Mouse (Mus musculus) adrenal gland, postnatal 14 days (tissue): Measurements from ENCODE around the gene Fbxl17. TPM values are rescaled to one million over a fixed set of nuclear protein-coding genes. Genes with fewer than 3 reads are reported as not detected.

Experiments used
- DNase-seq: peaks from one replicate; pipeline ENCODE4 v3.0.0; 2021; ENCODE audit warnings: mixed read lengths
- total RNA-seq: library from RNA; stranded (reverse); gene quantifications from 2 replicates; pipeline ENCODE4 v1.2.3, GENCODE M21; 2021

Gene Fbxl17
- total RNA-seq, 1 experiment from 2014 or later: 30.8 TPM

DNA sequence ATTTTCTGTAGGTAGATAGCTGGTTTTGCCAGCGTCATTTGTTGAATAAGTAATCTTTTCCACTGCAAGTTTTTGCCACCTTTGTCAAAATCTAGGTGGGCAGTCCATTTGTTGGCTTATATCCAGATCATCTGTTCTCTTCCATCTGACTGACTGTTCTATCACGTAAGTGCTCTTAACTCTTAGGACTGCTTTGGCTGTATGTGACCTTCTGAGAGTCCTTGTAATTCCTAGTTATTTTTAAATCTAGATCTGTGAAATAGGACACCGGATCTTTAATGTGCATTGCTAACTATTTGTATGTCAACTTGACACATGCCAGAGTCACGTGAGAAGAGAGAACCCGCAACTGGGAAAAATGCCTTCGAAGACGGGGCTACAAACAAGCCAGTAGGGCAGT lies 37.3 kb downstream of the Fbxl17 start:
- DNase-seq: no peak

GRCm38 (mm10) chr17:63459712-63460495 lies 39.9 kb downstream of the Fbxl17 start:
- no peak for DNase-seq

DNA sequence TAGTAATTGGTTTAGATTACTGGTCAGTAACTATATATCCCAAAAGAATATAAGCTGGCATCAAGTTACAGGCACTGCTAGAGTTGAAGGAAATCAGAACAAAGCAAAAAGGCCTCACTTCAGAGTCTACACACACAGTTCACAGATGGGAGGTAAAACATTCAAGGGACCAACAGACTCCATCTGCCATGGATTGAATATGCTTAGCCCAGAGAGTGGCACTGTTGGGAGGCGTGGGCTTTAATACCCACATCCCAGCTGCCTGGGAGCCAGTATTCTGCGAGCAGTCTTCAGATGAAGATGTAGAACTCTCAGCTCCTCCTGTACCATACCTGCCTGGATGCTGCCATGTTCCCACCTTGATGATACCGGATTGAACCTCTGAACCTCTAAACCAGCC lies 41.8 kb downstream of the Fbxl17 start:
- DNase-seq: no peak

DNA sequence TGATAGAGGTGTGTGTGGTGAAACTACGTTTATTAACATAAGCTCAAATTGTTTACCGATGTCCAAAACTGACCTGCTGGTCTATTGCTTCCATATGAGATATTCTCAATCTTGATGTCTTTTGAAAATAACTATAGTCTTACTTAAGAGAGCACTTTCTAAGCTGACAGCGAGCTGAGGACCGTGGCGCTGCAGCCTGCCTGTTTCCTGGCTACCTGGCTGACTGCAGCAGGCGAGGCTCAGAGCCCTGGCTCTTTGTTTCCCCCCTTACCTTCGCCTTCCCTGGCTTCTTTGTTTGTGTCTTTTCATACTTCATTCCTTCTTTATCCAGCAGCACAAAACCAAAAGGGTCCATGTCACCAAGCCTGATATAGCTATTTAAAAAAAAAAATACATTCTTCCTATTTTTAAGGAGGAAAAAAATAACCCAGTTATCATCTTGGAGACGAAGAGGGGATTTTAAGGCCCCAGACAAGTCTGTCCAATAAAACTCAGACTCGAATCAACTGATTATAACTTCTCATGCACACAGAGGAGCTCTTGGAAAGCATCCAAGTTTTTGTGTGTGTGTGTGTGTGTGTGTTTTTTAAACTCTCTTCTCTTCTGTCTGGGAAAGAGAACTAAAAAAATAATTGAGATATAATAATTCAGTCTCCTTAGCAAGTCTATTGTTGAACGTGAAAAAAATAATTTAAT lies 48.4 kb downstream of the Fbxl17 start:
- no peak for DNase-seq

DNA sequence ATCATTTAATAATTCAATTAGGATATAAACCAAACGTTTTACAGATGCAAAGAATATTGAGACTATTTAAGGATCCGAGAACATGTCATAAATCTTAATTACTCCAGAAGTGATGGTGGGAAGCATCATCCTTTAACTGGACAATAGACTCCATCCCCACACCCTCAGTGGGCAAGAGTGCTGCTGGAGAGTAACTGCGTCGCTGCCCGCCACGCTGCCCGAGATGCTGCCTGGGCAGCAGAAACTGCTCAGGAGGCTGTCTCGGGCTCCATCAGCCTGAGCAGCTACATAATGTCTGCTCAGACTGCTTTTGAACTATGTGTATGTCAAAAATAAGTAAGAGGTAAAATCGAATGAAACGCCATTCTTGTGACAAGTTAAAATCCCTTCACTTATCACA lies 52.1 kb downstream of the Fbxl17 start:
- no peak for DNase-seq

- no peak for DNase-seq
Measured at GRCm38 (mm10) chr17:63446971-63447679, 52.7 kb downstream of the Fbxl17 start.

- DNase-seq: no peak
Measured at GRCm38 (mm10) chr17:63445212-63445611, 54.6 kb downstream of the Fbxl17 start.

- no peak for DNase-seq
Measured at GRCm38 (mm10) chr17:63437424-63437823, 62.4 kb downstream of the Fbxl17 start.

- DNase-seq: peak; percentile 47
Measured at GRCm38 (mm10) chr17:63434081-63434480, 65.7 kb downstream of the Fbxl17 start.

DNA sequence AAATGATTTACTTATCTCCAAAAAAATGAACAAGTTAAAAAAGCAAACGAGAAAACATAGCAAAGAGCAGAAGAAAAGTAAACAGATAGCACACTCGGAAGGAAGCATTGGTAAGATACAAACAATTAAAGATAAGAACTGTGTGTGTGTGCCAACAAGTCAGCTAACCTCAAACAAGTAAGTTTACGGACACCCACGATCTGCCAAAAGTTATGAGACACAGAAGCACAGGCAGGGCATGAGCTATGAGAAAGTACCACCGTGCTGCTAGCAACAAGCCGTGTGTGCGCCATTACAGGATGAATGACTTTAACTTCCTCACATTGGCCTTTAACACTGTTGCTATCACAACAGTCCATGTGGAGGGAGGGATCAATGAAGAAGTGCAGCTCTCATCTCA lies 68.2 kb downstream of the Fbxl17 start:
- peak; percentile 21 for DNase-seq

GRCm38 (mm10) chr17:63430395-63431075 lies 69.3 kb downstream of the Fbxl17 start:
- no peak for DNase-seq

DNA sequence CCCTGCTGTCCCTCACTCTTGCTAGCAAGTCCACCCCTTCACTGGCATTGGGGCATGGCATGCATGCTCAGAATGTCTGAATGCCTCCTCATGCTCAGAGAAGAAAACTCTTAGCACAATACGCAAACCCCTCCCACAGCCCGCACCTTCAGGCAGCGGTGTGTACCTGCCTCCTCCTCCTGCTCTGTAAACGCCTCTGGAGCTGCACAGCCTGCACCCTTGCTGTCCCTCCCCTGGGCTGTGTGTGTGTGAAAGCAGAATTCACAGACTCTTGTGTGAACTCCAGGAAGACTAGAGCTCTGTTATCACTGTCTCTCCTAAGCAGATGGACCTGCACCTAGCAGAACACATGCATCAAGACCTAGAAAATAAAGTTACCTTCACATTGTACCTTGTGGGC lies 76.0 kb downstream of the Fbxl17 start:
- DNase-seq: no peak

DNA sequence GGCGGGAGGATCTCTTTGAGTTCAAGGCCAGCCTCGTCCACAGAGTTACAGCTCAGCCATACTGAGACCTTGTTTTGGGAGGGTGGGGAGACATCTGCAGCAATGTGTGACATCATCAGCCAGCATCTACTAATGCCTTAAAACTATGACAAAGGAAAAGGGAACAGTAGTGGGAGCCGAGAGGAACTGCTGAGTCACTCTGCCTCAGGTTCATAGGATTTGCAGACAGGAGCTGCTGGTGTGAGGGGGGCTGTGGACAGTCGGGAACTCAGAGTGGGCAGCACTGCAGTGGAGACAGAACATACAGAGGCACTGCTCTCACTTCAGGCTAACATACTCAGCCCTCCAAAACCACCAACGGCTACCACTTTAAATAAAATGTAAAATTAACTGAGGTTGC lies 77.1 kb downstream of the Fbxl17 start:
- DNase-seq: no peak

DNA sequence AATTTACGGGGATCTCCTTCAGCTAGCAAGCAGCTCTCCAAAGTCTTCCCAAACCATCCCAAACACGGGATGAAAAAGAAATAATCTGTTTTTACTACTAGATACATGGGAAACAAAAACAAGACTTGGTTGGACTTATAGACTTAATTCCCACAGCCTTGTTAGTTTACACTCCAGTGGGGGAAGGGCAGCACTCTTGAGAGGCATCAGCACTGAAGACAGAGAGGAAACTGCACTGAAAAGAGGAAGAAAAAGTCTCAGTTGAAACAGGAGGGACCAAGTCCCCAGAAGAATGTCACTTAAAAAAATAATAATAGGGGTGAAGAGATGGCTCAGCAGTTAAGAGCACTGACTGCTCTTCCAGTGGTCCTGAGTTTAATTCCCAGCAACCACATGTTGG lies 78.0 kb downstream of the Fbxl17 start:
- no peak for DNase-seq

DNA sequence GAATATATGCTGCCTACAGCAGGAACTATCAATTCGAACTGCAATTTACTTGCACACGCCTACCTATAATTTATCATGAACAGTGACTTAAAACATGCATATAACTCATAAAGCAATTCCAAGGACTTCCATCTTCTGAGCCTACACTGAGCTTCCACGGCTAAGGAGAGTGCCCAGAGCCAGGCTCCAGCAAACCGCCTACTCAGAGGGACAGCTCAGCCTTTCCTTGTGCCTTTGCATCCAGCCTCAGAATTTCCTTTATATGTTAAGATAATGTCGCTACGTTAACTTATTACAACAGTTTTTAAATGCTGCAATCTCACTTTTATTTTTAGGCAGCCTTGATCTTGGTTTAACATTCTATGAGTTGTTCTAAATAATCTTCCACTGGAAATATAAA lies 80.3 kb downstream of the Fbxl17 start:
- DNase-seq: no peak

DNA sequence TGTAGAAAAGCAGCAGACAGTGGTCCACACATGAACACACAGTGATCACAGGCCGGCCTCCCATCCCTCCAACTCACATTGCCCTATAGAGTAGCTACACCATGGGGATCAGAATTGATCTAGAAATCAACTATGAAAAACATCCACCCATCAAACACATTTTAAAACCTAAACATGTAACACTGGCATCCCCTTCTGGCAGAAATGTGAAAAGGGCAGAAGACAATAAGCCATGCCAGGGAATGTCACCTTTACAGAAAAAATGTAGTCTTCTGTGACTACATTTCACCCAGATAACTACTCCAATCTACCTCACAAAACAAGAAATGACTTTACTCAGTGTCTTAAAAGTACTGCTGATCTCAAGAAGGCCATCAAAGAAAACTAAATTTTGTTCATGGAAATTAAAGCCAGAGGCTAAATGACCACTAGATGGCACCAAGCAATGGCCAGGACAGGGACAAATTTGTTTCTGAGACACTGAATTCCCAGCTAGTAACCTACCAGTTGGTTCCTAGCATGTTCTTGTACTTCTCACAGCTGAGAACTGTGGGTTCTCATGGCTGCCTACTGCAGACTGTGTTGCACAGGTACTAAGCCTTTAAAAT lies 85.7 kb downstream of the Fbxl17 start:
- DNase-seq: peak; percentile 26

DNA sequence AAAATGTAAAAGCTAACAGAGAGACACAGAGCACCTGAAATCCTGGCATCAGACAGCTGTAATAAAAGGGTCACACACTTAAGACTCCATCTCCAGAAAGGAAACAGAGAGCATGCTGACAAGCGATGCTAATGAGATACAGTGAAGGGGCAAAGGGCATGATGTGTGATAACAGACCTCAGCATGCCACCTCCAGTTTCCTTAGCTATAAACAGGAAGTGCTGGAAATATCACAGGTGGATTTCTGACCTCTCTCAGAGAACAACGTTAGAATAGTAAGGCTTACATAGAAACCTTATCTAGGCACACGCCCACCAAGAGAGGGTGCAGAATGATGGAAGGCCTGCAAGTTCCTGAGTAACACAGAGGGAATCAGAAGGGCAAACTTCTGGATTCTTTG lies 88.3 kb downstream of the Fbxl17 start:
- no peak for DNase-seq

- no peak for DNase-seq
Measured at GRCm38 (mm10) chr17:63410101-63410500, 89.7 kb downstream of the Fbxl17 start.

- DNase-seq: no peak
Measured at GRCm38 (mm10) chr17:63405955-63406354, 93.9 kb downstream of the Fbxl17 start.

- no peak for DNase-seq
Measured at GRCm38 (mm10) chr17:63405471-63405870, 94.3 kb downstream of the Fbxl17 start.

DNA sequence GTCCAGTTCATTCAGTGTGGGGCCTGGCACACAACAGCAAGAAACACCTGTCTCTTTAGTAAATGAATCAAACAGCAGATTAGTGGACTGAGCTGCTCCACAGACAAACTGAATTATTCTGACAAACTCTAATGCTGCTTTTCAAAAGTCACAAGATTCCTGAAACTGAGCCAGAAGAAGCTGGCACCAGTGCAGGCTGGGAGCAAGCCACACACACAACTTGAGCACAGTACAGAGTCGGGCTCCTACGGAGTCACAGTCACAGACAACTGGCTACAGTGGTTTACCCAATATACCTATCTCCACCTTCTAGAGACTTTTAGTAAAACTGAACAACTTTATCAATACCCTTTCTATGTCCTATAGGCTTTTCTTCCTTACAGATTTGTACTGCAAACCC lies 94.8 kb downstream of the Fbxl17 start:
- DNase-seq: peak; percentile 52

- DNase-seq: no peak
Measured at GRCm38 (mm10) chr17:63403801-63404415, 95.9 kb downstream of the Fbxl17 start.
